Mouse (Mus musculus) midbrain, embryonic 10.5 days (tissue): ENCODE measurements around the gene Usp49. TPM values are rescaled to one million over a fixed set of nuclear protein-coding genes. Genes with fewer than 3 reads are reported as not detected.
"Not testable (repeated sequence)": the region's sequence is repeated elsewhere in the genome, so short reads cannot be mapped to it uniquely, and the experiment has no call there.

Source experiments
- DNase-seq: peaks from one replicate; pipeline ENCODE4 v3.0.0-alpha.2; 2017; ENCODE audit warnings: low spot score
- H3K27ac ChIP-seq: fragments of 300-500 bp; sonication (generic); replicated peaks from 2 replicates; pipeline ENCODE4 v1.5.1; 2016; ENCODE audit warnings: mild to moderate bottlenecking
- H3K27me3 ChIP-seq: fragments of 300-500 bp; sonication (generic); 2 replicates; pipeline ENCODE4 v1.6.1; 2016; ENCODE audit warnings: low read depth, mild to moderate bottlenecking; ENCODE audit not compliant: poor library complexity, severe bottlenecking
- H3K36me3 ChIP-seq: fragments of 300-500 bp; sonication (generic); 2 replicates; pipeline ENCODE4 v1.6.1; 2016; ENCODE audit warnings: mild to moderate bottlenecking, moderate library complexity
- H3K4me1 ChIP-seq: fragments of 300-500 bp; sonication (generic); 2 replicates; pipeline ENCODE4 v1.6.1; 2016
- H3K4me3 ChIP-seq: fragments of 300-500 bp; sonication (generic); 2 replicates; pipeline ENCODE4 v1.5.1; 2016; ENCODE audit warnings: mild to moderate bottlenecking, moderate library complexity
- H3K9me3 ChIP-seq: fragments of 300-500 bp; sonication (generic); replicated peaks from 2 replicates; pipeline ENCODE4 v1.6.1; 2016; ENCODE audit warnings: mild to moderate bottlenecking
- WGBS: fragments of 180-500 bp; shearing (Covaris S2); methylation state at CpG from one replicate; pipeline ENCODE4 v1.1.7; 2016; 5-methylcytosine and 5-hydroxymethylcytosine counted together
- polyA plus RNA-seq: library from polyadenylated mRNA; unstranded; fragments of >200 nt; fragmentation: Nextera tagmentation; extraction: Ambion mirVana; gene quantifications from 2 replicates; pipeline ENCODE4 v1.2.1, GENCODE M21; 2016

Gene Usp49
- polyA plus RNA-seq, 1 experiment from 2014 or later, result 4.9 TPM

- H3K9me3 ChIP-seq, result no peaks in the 10 kb centered on the region
- no peak overlapping the region for H3K27ac ChIP-seq
- no peak for DNase-seq
- H3K36me3 ChIP-seq, result peaks cover 79% of the 10 kb centered on the region
- peaks cover 14% of the 10 kb centered on the region for H3K4me1 ChIP-seq
- H3K27me3 ChIP-seq, result no peaks in the 10 kb centered on the region
- WGBS, result 96% methylated on average over 8 of the region's 8 CpGs
- no peak overlapping the region for H3K4me3 ChIP-seq
These were observed 14.4 kb upstream of the Usp49 start for GRCm38 (mm10) chr17:47616119-47616518.

GRCm38 (mm10) chr17:47616652-47617051 is 13.8 kb upstream of the Usp49 start:
- no peaks in the 10 kb centered on the region for H3K9me3 ChIP-seq
- H3K4me1 ChIP-seq, result peaks cover 14% of the 10 kb centered on the region
- no peaks in the 10 kb centered on the region for H3K27me3 ChIP-seq
- no peak overlapping the region for H3K4me3 ChIP-seq
- H3K27ac ChIP-seq, result no peak overlapping the region
- no peak for DNase-seq
- H3K36me3 ChIP-seq, result peaks cover 85% of the 10 kb centered on the region
- 93% methylated on average over 4 of the region's 4 CpGs for WGBS

- Histone ChIP-seq H3K4me3 (no peak overlapping the region), H3K27ac (no peak overlapping the region), H3K9me3 (no peaks in the 10 kb centered on the region), H3K4me1 (peaks cover 2% of the 10 kb centered on the region), H3K36me3 (peaks cover 96% of the 10 kb centered on the region), H3K27me3 (no peaks in the 10 kb centered on the region)
- WGBS, result 96% methylated on average over 9 of the region's 9 CpGs
- DNase-seq, result no peak
These were observed 12.7 kb upstream of the Usp49 start for GRCm38 (mm10) chr17:47617605-47618307.

- Histone ChIP-seq H3K4me1 (no peaks in the 10 kb centered on the region), H3K27me3 (no peaks in the 10 kb centered on the region), H3K9me3 (no peaks in the 10 kb centered on the region), H3K4me3 (no peak overlapping the region), H3K36me3 (peaks cover 99% of the 10 kb centered on the region), H3K27ac (no peak overlapping the region)
- no peak for DNase-seq
- WGBS, result 94% methylated on average over 13 of the region's 13 CpGs
These were observed 11.8 kb upstream of the Usp49 start for GRCm38 (mm10) chr17:47618556-47619311.

- Histone ChIP-seq H3K9me3 (peaks cover 5% of the 10 kb centered on the region; the same call in 1 of the 2 replicates), H3K27ac (no peak overlapping the region), H3K4me1 (peaks cover 2% of the 10 kb centered on the region), H3K36me3 (peaks cover 86% of the 10 kb centered on the region), H3K27me3 (no peaks in the 10 kb centered on the region), H3K4me3 (no peak overlapping the region)
- 95% methylated on average over 14 of the region's 14 CpGs for WGBS
- no peak for DNase-seq
These were observed 7.5 kb upstream of the Usp49 start for GRCm38 (mm10) chr17:47622912-47623554.

- not testable (repeated sequence) for H3K27me3 ChIP-seq, H3K4me3 ChIP-seq, H3K27ac ChIP-seq, DNase-seq, H3K9me3 ChIP-seq
- peaks cover 10% of the 10 kb centered on the region for H3K4me1 ChIP-seq
- 93% methylated on average over 5 of the region's 5 CpGs for WGBS
- peaks cover 72% of the 10 kb centered on the region for H3K36me3 ChIP-seq
These were observed 5.9 kb upstream of the Usp49 start for GRCm38 (mm10) chr17:47624572-47624971.

GRCm38 (mm10) chr17:47625088-47625487 is 5.4 kb upstream of the Usp49 start:
- Histone ChIP-seq H3K4me1 (peaks cover 13% of the 10 kb centered on the region), H3K27ac (no peak overlapping the region), H3K4me3 (no peak overlapping the region), H3K36me3 (peaks cover 67% of the 10 kb centered on the region), H3K27me3 (no peaks in the 10 kb centered on the region), H3K9me3 (peaks cover 5% of the 10 kb centered on the region; the same call in 1 of the 2 replicates)
- DNase-seq, result no peak
- WGBS, result 97% methylated on average over 2 of the region's 2 CpGs

GRCm38 (mm10) chr17:47626031-47626430 is 4.5 kb upstream of the Usp49 start:
- Histone ChIP-seq H3K27me3 (no peaks in the 10 kb centered on the region), H3K4me1 (peaks cover 22% of the 10 kb centered on the region), H3K27ac (no peak overlapping the region), H3K36me3 (peaks cover 57% of the 10 kb centered on the region), H3K4me3 (no peak overlapping the region), H3K9me3 (peaks cover 5% of the 10 kb centered on the region; the same call in 1 of the 2 replicates)
- no peak for DNase-seq
- 95% methylated on average over 5 of the region's 5 CpGs for WGBS

GRCm38 (mm10) chr17:47627791-47628190 is 2.7 kb upstream of the Usp49 start:
- H3K27ac ChIP-seq, result no peak overlapping the region
- H3K4me3 ChIP-seq, result peak overlapping the region; percentile 79; the same call in 1 of the 2 replicates
- H3K4me1 ChIP-seq, result peaks cover 40% of the 10 kb centered on the region

GRCm38 (mm10) chr17:47628851-47629676 is 1.4 kb upstream of the Usp49 start:
- peak; percentile 97 for DNase-seq
- peak overlapping the region; percentile 94 for H3K27ac ChIP-seq
- peak overlapping the region; percentile 79 for H3K4me3 ChIP-seq
- under 1% methylated on average over 63 of the region's 63 CpGs for WGBS
- H3K4me1 ChIP-seq, result peaks cover 44% of the 10 kb centered on the region
- peaks cover 27% of the 10 kb centered on the region for H3K36me3 ChIP-seq
- H3K9me3 ChIP-seq, result peaks cover 5% of the 10 kb centered on the region; the same call in 1 of the 2 replicates
- H3K27me3 ChIP-seq, result no peaks in the 10 kb centered on the region

More at GRCm38 (mm10) chr17:47627791-47628190, 2.7 kb upstream of the Usp49 start:
- no peaks in the 10 kb centered on the region for H3K27me3 ChIP-seq
- peaks cover 5% of the 10 kb centered on the region; the same call in 1 of the 2 replicates for H3K9me3 ChIP-seq
- WGBS, result 79% methylated on average over 2 of the region's 2 CpGs
- H3K36me3 ChIP-seq, result peaks cover 40% of the 10 kb centered on the region
- no peak for DNase-seq

GRCm38 (mm10) chr17:47629717-47630677 is 493 bp upstream of the Usp49 start:
- Histone ChIP-seq H3K4me3 (peak overlapping the region; percentile 79), H3K27me3 (no peaks in the 10 kb centered on the region), H3K27ac (peak overlapping the region; percentile 94), H3K9me3 (no peaks in the 10 kb centered on the region), H3K4me1 (peaks cover 44% of the 10 kb centered on the region), H3K36me3 (peaks cover 20% of the 10 kb centered on the region)
- no peak for DNase-seq
- WGBS, result under 1% methylated on average over 61 of the region's 61 CpGs
